Mouse (Mus musculus) T-cell, adult 2 months (primary cell): ENCODE data around the gene Tmem207.
"Not testable (repeated sequence)": the region's sequence is repeated elsewhere in the genome, so short reads cannot be mapped to it uniquely, and the experiment has no call there.

ENCODE experiments used
- DNase-seq: peaks from one replicate; pipeline ENCODE4 v3.0.0; 2022; ENCODE audit warnings: low spot score

Tmem207 gene

DNA sequence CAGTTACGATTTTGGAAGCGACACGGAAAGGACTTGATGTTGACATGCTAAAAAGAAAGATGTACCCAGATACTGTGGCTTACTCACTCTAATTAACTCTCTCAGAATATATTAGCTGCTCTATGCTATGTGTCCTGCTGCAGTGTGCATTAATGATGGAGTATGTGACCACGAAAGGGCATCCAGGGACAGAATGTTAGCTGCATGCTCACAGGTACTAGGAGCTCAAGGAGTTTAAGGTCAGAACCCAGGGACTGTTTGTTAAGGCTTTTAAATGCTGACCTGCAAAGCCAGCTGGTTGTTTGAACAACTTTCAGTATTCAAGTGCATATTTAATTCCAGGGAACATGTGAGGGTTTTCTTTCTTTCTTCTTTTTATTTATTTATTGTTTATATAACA, at the start of gene Tmem207:
Gene Tmem207 (minus strand): TSS at position 101 of the 400 bp plus-strand sequence.
- DNase-seq = no peak

DNA sequence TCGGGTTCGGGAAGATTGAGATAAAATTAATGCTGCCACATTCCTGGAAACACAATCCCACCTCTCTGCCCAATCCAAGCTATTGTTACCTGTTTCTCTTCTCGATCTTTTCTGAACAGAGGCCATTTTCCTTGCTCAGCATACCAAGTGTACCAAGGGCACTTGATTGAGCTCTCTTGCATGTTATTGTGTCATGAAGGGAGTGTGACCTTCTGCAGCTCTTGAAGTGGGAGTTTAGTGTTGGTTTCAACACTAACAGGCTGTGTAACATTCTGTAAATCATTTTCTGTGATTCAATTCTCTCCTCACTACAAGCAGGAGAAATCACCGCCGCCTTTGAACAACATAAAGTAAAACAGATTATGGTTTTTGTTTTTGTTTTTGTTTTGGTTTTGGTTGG, 47.6 kb upstream of the Tmem207 start:
- DNase-seq = no peak

DNA sequence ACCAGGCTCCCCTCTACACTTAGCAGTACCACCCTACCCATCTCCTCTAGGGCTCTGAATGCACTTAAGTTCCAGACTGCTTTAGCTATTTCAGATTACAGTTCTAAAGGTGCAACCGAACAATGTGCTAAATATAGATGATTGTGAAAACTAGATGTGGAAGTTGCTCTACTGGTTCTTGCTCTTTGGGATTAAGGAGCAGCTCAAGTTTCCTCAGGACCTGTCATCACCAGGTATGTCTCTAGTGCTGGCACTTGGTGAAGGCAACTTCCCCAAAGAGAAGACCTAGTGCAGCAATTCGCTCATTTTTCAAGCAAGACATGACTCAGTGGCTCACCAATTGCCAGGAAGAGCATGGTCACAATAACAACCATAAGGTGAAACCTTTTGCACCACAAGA, 45.3 kb upstream of the Tmem207 start:
- no peak for DNase-seq

DNA sequence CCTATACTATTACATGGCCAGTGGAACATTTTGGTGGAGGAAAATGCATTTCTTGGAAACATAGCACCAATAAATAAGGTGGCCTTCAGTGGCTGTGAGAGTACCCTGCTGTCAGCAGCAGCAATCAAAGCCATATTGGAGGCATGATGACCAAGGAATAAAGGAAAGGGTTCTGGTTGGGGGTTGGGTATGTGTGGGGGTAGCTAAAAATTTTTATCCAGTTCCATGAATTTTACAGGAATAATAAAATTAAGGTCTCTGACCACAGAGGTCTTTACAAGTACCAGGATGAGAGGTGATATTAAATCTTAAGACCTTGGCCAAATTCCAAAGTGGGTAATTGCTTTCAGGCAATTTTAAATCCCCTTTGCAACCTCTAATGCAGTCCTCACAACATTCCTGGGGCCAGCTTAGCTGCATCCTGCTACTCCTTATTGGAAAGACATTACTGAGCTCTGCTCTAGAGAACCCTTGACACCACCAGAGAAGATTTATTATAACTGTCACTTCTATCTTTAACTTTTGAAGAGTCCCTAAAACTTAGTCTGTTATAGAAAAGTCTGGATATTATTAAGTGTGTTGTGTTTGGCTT, 42.9 kb upstream of the Tmem207 start:
- no peak for DNase-seq

DNA sequence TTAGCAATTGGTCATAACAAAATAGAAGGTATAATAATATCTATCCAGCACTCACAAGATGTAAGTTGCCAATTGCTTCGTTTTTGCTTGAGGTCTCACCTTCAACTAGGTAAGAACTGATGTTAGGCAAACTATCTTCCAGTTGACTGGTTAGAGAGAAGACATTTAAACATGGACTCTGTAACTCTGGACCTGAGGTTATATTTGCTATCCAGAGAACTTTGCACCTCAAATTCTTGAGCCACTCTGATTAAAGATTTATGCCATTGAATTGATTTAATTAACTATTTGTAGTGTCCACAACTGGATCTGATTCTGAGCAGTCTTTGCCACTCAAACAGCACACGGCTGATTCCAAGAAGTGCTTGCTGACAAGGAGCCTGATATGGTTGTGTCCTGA, 36.2 kb upstream of the Tmem207 start:
- no peak for DNase-seq

DNA sequence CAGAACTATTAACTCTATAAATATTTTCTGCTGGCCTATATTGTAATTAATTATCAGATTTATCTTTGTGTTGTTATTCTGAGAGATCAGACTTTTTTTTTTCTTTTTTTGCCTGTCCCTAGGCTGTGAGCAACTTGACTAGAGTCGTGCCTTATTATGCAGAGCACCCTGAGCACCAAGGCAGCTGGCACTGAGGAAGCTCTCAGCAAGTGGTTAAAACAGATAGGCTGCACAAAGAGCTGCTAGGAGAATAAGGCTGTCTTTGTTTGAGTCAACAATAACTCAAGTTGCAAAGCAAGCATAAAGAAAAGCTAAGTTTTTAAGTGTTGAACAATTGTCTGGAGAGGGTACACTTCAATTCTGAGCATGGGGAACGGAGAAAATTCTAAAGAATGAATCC, 35.2 kb upstream of the Tmem207 start:
- no peak for DNase-seq

DNA sequence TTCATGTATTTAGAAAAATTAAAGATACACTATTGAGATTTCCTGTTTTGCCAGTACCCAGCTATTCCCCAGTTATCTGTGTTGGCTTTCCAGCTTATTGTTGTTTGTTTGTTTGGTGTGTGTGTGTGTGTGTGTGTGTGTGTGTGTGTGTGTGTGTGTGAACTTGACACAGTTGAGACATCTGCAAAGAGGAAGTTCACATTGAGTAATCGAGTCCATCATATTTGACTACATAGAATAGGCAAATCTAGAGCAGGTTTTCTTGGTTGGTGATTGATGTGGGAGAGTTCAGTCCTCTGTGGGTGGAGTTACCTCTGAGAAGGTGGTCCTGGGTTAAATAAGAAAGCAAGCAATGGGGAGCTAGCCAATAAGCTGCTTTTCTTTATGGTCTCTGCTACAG, 32.2 kb upstream of the Tmem207 start:
- DNase-seq = no peak

DNA sequence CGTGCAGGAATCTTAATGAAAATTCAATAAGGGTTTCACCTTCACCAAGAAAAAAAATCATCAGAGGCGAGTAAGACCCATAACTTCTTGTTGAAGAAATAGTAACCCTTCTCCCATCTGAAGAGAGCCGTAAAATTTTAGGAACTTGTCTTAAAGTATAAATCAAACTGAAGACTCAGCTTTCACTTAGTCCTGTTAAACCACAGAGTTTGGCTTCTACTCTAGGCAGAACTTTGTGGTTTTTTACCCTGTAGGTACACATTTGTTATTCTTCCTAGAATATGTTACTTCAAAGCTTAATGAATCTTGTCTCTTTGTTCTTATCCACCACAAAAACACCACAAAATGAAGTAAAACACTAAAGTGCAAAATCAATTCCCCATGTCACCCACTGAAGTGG, 25.7 kb upstream of the Tmem207 start:
- DNase-seq = no peak

DNA sequence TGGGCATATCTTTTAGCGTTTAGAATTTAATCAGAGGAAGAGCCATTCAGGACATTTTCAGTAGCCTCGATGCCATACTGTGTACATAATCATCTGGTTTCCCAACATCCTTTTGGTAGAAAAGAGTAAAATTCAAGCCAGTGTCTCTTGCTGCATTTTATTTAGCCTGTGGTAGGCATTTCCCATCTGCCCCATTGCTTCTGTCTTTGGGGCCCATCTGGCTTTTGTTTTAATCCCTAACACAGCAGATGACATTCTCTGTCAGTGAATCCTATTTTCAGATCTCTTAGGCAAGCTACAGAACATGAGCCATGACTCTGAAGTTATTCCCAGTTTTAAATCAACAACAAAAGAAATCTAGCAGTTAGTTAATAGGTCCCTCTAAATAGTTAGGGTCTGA, 22.7 kb upstream of the Tmem207 start:
- no peak for DNase-seq

DNA sequence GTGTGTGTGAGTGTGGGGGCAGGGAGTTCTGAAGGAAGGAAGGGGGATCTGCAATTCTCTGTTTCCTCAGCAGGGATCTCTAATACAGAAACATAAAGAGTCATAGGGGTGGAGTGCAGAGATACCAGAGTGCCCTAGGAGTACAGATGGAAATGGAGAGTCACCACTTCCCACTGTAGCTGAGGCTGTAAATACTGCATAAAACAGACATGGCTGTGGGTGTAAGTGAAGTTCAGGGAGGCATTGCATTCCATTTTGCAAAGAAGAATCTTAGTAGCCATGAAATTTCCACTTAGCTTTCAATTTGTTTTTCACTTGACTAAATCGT, 20.3 kb upstream of the Tmem207 start:
- no peak for DNase-seq

DNA sequence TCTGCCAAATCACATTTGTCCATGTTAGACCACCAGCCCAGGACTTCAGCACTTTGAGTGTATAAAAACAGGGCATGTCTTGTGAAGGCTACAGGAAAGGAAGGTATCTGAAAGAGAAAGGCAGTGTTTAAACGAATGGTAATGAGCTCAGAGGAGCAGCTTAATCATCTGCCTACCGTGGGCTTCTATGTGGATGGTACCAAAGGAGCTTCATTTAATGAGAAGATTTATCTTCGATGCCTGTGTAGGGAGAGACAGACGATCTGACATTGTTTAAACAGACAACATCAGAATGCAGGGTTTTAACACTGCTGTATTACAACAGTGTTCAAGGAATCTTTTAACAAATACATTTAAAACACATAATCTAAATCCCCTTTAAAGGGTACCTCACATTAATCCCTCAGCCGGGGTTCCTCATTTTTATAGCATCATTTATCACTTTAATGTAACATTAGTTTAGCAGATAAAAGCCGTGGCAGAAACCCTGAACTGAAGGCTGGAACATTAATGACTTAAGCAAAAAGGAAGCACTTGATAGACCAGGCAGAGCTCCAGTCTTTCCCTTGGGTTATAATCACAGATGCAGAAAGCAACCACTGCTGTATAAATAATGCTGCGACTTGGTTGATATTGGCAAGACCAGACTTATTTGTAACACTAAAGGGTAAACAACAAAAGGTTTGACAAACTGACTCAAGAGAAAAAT, 19.8 kb upstream of the Tmem207 start:
- no peak for DNase-seq

DNA sequence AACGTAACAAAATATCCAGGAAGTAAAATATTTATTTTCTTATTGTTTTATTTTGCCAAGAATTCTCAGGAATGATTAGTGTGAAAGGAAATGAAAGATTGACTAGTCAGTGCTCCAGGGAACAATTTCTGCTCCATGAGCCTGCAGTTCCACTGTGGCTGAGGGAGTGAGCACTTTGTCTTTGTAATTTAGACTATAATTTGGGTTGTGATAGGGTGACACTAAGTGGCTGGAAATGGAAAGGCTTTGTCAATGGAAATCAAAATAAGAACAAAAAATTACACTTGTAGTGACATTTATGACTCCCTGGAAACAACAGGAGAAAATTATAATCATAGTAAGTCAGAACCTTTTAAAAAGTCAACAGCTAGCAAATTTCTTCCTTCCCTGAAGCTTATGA, 5.7 kb upstream of the Tmem207 start:
- DNase-seq = no peak

DNA sequence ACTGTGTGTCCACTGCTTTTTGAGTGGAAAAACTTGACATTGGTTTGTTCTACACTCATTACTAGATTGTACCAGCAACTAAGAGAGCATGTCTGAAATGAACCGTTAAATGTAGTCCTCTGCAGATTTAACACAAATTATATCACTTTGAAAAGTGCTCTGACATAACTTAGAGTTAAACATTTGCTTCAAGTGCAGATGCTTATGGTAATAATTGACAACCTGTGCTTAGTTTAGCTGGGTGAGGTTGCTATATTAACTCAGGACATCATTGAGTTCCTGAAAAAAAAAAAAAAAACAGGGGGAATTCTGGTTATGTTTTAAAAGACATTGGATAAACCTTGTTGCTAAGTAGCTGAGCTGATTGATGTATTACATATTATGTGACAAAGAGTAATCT, 3.9 kb upstream of the Tmem207 start:
- DNase-seq = no peak

DNA sequence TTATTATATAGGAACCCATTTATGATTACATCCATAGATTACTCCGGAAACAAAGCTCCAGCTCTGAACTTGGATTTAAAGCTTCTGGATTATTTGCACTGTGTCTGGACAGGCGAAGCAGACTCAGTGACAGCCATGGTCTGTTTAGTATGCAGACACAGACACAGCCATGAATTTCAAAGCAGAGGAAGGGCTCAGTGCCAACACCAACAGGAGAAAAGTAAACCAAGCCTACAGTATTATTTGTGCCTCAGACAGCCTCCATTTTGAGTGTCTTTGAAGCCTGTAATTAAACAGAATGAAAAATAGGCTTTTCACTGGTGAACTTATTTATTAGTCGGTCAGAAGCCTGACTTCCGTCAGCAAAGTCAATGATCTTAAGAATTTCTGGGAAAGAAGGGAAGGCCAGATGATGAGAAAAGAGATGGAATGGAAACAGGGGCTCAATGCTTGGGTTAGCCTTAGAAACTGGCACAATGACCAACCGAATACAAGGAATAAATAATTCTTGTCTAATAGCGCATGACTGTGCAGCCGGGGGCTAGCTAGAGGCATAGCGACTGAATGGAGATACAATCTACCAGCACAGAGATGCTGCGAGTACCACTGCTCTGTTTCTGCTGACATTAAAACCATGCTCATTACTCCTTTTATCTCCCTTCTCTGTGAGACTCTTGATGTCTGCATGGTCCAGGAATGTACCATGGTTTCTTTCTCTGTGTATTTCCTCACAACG, 1.5 kb upstream of the Tmem207 start:
- DNase-seq = no peak

DNA sequence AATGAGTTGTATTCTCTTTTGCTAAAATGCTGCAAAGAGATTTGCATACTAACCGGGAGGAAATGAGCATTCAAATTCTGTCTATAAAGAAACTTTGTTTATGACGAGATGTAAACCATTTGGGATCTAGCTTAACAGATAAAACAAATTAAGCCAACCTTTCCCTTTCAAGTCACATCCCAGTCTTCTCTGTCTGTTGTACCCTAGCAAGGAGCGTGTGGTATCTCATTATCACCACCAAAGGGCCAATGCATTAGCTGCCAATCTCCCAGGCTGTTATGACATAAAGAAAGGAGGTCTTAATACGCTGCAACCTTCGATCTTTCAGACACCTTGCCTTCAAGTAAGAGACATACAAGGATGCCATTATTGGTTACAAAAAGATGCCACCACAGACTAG, 737 bp downstream of the Tmem207 start:
- DNase-seq = no peak

DNA sequence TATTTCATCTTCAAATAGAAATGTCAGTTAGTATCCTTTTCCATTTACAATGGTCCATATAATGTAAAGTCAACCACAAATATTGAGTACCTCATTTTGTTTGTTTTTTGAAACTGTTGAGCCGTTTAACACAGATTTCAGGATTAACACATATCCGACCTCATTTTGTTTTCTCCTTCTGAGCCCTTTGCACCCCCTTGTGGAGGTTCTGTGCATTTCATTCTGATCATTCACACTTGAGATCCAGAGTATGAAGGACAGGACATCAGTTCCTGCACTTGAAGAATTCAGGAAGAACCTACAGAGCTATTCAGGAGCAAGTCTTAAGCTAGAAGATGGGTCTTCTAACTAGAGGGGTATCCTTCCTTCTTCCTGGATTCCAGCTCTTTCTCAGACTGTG, 7.0 kb downstream of the Tmem207 start:
- DNase-seq = no peak

DNA sequence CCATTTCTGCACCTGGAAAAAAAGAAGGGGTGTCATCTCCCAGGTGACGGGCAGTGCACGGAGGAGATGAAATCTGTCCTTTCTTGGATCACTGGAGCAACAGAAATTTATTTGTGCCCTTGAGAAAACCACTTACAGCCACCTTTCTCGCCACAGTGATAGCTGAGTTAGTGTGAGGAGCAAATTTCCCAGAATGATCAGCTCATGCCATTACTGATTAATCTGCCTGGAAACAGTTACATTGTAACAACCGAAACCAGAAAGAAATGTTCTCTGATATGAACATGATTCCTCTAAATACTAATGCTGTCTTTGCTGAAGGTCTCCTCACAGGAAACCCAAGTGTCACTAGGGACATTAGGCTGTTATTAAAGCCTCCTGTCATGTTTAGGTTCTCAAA, 21.6 kb downstream of the Tmem207 start:
- no peak for DNase-seq

DNA sequence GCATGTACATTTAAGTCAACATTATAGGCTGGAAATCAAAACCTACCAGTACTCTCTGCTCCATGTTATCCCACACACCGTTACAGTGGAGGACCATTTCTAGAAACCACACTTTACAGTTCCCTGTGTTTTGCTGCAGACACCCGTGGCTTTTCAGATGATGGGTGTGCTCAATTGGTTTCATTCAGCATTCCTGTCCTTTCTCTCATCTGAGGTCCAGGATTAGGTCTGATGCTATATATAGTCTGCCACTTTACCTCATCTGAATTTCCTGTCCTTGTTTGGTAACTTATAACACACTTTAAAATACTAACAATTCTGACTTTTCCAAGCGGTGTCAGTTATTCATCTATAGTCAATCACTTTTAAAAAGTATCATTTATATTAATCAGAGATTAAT, 25.8 kb downstream of the Tmem207 start:
- no peak for DNase-seq

DNA sequence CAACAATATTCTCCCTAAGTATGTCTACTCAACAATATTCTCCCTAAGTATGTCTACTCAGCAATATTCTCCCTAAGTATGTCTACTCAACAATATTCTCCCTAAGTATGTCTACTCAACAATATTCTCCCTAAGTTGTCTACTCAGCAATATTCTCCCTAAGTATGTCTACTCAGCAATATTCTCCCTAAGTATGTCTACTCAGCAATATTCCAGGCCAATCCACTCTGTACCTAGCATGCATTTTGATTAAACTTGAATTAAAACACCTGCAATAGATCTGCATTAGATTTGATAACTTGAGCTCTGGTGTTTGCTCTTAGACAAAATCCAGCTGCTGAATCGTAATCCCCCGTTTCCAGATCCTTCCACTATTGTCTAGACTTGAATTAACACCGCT, 26.9 kb downstream of the Tmem207 start:
- not testable (repeated sequence) for DNase-seq

DNA sequence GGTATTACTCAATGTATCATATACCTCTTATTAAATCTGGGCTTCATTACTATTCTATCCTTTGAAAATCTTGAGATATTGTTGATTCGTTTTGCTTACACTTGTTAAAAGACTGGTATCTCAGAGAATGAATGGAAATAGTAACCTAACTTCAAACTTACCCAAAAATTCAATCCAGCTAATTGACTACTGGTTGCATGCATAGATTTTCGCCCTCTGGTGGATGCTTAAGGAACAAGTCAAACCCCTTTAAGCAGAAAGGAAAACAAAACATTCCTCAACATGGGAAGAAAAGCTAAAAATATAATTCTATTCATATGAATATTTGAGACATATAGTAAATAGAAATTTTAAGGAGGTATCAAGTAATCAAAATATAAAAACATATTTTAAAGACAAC, 30.8 kb downstream of the Tmem207 start:
- DNase-seq = no peak

DNA sequence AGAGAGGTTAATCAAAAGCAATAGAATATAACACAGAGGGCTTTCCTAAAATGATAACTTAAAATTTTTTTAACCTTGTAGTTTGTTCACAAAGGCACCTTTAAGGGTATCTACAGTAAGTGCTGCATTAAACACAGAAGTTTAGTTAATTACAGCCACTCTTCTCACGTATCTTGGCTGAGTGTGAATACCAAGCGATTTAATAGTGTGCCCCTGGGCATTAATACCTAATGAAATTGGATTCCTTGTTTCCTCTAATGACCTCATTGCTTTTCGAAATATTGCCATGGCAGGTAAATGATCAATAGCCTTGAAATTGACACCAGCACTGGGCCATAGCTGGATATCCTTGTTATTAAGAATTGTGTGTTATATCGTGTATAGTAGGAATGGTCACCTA, 55.3 kb downstream of the Tmem207 start:
- no peak for DNase-seq

DNA sequence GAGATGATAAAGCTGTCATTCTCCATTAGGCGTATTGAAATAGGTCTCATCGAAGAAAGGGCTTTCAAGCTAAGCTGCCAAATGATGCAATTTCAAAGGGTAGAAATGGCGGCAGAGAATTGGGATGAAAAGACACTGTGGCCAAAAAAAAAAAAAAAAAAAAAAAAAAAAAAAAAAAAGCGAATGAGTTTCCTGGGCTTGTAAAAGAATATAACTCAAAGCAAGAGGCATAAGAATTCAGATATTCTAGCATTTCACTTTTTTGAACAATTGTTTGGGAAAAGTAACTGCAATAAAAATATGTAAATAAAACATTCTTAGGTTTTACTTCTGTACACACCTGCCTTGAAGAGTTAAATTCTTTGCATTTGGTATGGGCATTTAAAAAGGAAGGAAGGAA, 60.0 kb downstream of the Tmem207 start:
- DNase-seq = no peak

DNA sequence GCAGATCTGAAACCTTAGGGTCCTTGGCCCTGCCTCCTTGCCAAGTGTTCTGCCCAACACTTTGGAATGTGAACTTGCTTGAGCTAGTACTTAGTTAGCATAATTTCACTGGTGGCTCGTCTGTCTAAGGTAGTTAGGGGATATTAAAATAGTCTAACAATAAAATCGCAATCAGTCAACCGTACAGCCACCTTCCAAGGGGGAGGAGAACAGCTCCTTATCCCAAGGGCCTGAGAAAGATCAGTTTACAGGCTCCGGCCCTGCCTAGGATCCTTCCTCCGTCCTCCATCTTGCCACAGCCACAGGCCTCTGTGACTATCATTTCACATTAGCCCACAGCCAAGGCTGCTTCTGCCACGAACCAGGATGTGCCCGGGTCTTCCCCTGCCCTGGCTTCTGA, 63.7 kb downstream of the Tmem207 start, which contains the start of gene Cldn16:
Gene Cldn16 (plus strand): TSS at position 301 of the 400 bp plus-strand sequence.
- DNase-seq = no peak

DNA sequence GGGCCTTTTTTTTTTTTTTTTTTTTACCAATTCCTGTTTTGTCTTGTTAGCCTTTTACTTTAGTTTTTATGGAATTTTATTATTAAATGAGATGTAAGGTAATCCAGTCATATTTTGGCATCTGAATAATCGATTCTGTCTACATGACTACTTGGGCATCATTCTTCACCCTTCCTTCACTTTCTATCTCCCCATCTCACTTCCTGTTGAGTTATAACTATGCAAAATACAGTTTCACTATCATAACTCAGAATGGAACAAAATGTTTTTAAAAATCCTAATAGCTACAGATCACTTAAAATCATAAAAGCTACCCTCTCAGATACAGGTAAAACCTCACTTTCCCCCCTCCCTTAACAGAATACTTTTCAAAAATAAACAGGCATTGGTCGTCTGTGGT, 70.4 kb downstream of the Tmem207 start:
- DNase-seq = no peak
